Mouse (Mus musculus) liver, adult 2 months (tissue): ENCODE results near the gene Hrh2.

ENCODE experiments used
- CTCF ChIP-seq: fragments of 200-500 bp; IDR thresholded peaks from 2 replicates; pipeline ENCODE4 v1.5.1; 2011; ENCODE audit warnings: low read depth, low read length, control low read depth
- POLR2A ChIP-seq: fragments of 200-500 bp; IDR thresholded peaks from 2 replicates; pipeline ENCODE4 v1.6.1; 2011; ENCODE audit warnings: low read length, control low read depth; ENCODE audit not compliant: insufficient read depth; ENCODE audit errors: extremely low read depth

DNA sequence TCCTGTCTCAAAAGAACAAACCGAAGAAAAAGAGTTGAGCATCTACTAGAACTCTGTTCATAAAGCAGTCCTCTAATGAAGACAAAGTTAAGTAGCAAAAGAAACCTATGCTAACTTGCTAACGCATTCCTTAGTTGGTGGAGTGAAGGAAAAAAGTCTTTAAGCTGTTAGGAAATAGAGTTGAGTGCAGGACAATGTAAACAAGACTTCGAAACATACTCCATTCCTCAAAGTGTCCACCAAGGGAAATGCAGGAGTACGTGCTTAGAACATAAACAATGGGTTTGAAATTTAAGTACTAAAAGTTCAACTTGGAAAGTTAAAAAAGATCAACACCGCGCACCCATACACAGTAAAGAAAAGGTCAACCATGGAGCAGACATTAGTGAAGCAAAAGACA lies 38.2 kb downstream of the Hrh2 start:
- TF ChIP-seq POLR2A (no peak), CTCF (no peak)
